Mouse (Mus musculus) myocyte (in vitro differentiated cells): Measurements from ENCODE around the gene Brat1. TPM values are rescaled to one million over a fixed set of nuclear protein-coding genes. Genes with fewer than 3 reads are reported as not detected.

ENCODE experiments used
- H3K27me3 ChIP-seq: one replicate; pipeline ENCODE4 v1.6.1; 2011; ENCODE audit not compliant: control insufficient read depth, insufficient read depth, insufficient read length
- H3K36me3 ChIP-seq: one replicate; pipeline ENCODE4 v1.6.1; 2011; ENCODE audit not compliant: control insufficient read depth, insufficient read depth
- H3K4me2 ChIP-seq: one replicate; pipeline ENCODE4 v1.6.1; 2011; ENCODE audit warnings: low read depth, control low read depth
- H3K4me3 ChIP-seq: one replicate; pipeline ENCODE4 v1.5.1; 2011; ENCODE audit warnings: mild to moderate bottlenecking, control low read depth, moderate library complexity
- H3K79me2 ChIP-seq: one replicate; pipeline ENCODE4 v1.6.1; 2011; ENCODE audit not compliant: control insufficient read depth, insufficient read depth
- H3ac ChIP-seq: one replicate; pipeline ENCODE4 v1.6.1; 2011; ENCODE audit not compliant: control insufficient read depth, insufficient read length
- CEBPB ChIP-seq: IDR thresholded peaks from 2 replicates; pipeline ENCODE4 v1.6.1; 2011; ENCODE audit warnings: mild to moderate bottlenecking, moderate library complexity; ENCODE audit not compliant: poor library complexity, insufficient read depth, severe bottlenecking
- E2F4 ChIP-seq: IDR thresholded peaks from one replicate; pipeline ENCODE4 v1.6.1; 2011; ENCODE audit warnings: mild to moderate bottlenecking, control low read depth, moderate library complexity; ENCODE audit not compliant: insufficient read depth
- MAX ChIP-seq: IDR thresholded peaks from one replicate; pipeline ENCODE4 v1.6.1; 2011; ENCODE audit warnings: low read depth, mild to moderate bottlenecking, control low read depth
- MYOD1 ChIP-seq, 3 experiments: IDR thresholded peaks; one replicate each; pipeline ENCODE4 v1.6.1; 2011; ENCODE audit warnings: control low read depth in 2 of 3, low read depth in 2 of 3, mild to moderate bottlenecking in 2 of 3, moderate library complexity in 1 of 3; ENCODE audit not compliant: insufficient read length in 2 of 3, control insufficient read depth in 1 of 3
- MYOG ChIP-seq, 3 experiments: IDR thresholded peaks; one replicate each; pipeline ENCODE4 v1.6.1; 2011; ENCODE audit warnings: control low read depth in 2 of 3, low read depth in 2 of 3, mild to moderate bottlenecking in 2 of 3; ENCODE audit not compliant: insufficient read length in 2 of 3, control insufficient read depth in 1 of 3, insufficient read depth in 1 of 3
- POLR2A ChIP-seq: IDR thresholded peaks from one replicate; pipeline ENCODE4 v1.6.1; 2011; ENCODE audit warnings: low read depth, mild to moderate bottlenecking, control low read depth, moderate library complexity; ENCODE audit not compliant: insufficient read length
- POLR2AphosphoS2 ChIP-seq: IDR thresholded peaks from one replicate; pipeline ENCODE4 v1.6.1; 2011; ENCODE audit warnings: low read depth, control low read depth; ENCODE audit not compliant: insufficient read length
- REST ChIP-seq: IDR thresholded peaks from one replicate; pipeline ENCODE4 v1.6.1; 2011; ENCODE audit warnings: mild to moderate bottlenecking, control low read depth, moderate library complexity; ENCODE audit not compliant: insufficient read depth, insufficient read length
- SRF ChIP-seq: IDR thresholded peaks from one replicate; pipeline ENCODE4 v1.6.1; 2011; ENCODE audit warnings: low read depth; ENCODE audit not compliant: control insufficient read depth, insufficient read length
- TCF12 ChIP-seq: IDR thresholded peaks from one replicate; pipeline ENCODE4 v1.6.1; 2011; ENCODE audit warnings: mild to moderate bottlenecking, control low read depth; ENCODE audit not compliant: poor library complexity, insufficient read depth, severe bottlenecking
- TCF3 ChIP-seq: IDR thresholded peaks from one replicate; pipeline ENCODE4 v1.6.1; 2011; ENCODE audit warnings: low read depth, control low read depth; ENCODE audit not compliant: insufficient read length
- USF1 ChIP-seq: IDR thresholded peaks from one replicate; pipeline ENCODE4 v1.6.1; 2011; ENCODE audit warnings: low read depth, mild to moderate bottlenecking, control low read depth, moderate library complexity
- polyA plus RNA-seq: library from polyadenylated mRNA; unstranded; fragments of >200 nt; fragmentation: generic; extraction: Trizol; gene quantifications from one replicate; pipeline ENCODE4 v1.2.1, GENCODE M21; 2012; ENCODE audit warnings: missing spikeins

Gene Brat1
- polyA plus RNA-seq, 1 experiment: 14.2 TPM

- H3K4me2 ChIP-seq: peak overlapping the region; percentile 97
- peak overlapping the region; percentile 71 for H3K4me3 ChIP-seq
- TF ChIP-seq MYOD1 (IDR thresholded peaks at IDR 0.05; ENCODE audit: control insufficient read depth in 1 of 3, insufficient read length in 2 of 3, low read depth in 2 of 3) (peak in 2 of 3 experiments; percentile 34 to 37), SRF (no peak)
- H3K79me2 ChIP-seq: no peaks in the 10 kb centered on the region
- peak overlapping the region; percentile 18 for H3ac ChIP-seq
- no peaks in the 10 kb centered on the region for H3K27me3 ChIP-seq
- peaks cover 5% of the 10 kb centered on the region for H3K36me3 ChIP-seq
These were observed 825 bp downstream of the Brat1 start for GRCm38 (mm10) chr5:140705501-140706171.

- TF ChIP-seq MYOD1 (IDR thresholded peaks at IDR 0.05; ENCODE audit: control insufficient read depth in 1 of 3, insufficient read length in 2 of 3, low read depth in 2 of 3) (no peak), TCF3 (no peak)
- H3K36me3 ChIP-seq: peaks cover 9% of the 10 kb centered on the region
These were observed 5.5 kb downstream of the Brat1 start for GRCm38 (mm10) chr5:140710315-140710714.

GRCm38 (mm10) chr5:140711040-140711439 lies 6.2 kb downstream of the Brat1 start:
- no peak overlapping the region for H3K4me2 ChIP-seq
- no peak overlapping the region for H3K4me3 ChIP-seq
- H3ac ChIP-seq: no peak overlapping the region
- peaks cover 9% of the 10 kb centered on the region for H3K36me3 ChIP-seq
- no peaks in the 10 kb centered on the region for H3K79me2 ChIP-seq
- H3K27me3 ChIP-seq: no peaks in the 10 kb centered on the region
- TF ChIP-seq E2F4 (no peak), USF1 (no peak), SRF (no peak), POLR2AphosphoS2 (no peak), TCF3 (no peak), MYOD1 (IDR thresholded peaks at IDR 0.05; ENCODE audit: control insufficient read depth in 1 of 3, insufficient read length in 2 of 3, low read depth in 2 of 3) (no peak), POLR2A (no peak), MAX (no peak), MYOG (IDR thresholded peaks at IDR 0.05; ENCODE audit: control insufficient read depth in 1 of 3, insufficient read depth in 1 of 3, insufficient read length in 2 of 3, low read depth in 2 of 3) (no peak), CEBPB (no peak), TCF12 (no peak), REST (no peak)

More at GRCm38 (mm10) chr5:140710315-140710714, 5.5 kb downstream of the Brat1 start:
- Histone ChIP-seq H3K4me3 (no peak overlapping the region), H3K4me2 (no peak overlapping the region), H3ac (no peak overlapping the region), H3K27me3 (no peaks in the 10 kb centered on the region), H3K79me2 (no peaks in the 10 kb centered on the region)

DNA sequence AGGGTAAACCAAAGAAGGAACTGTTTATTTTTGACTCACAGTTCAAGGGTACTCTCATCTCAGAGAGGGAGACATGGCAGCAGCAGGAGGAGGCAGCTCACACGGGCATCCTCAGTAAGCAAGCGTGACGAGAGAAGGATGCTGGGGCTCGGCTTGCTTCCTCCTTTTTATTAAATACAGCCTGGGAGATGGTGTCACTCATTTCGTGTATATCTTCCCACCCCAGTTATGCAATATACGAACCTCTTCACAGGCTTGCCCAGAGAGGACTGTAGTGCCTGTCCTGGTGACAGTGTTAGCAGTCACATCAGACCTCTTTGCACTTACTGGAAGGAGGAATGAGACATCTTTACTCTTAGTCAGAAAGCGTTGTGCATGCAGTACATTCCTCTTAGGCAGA lies 16.0 kb downstream of the Brat1 start:
- H3K36me3 ChIP-seq: no peaks in the 10 kb centered on the region

GRCm38 (mm10) chr5:140722121-140722520 lies 17.3 kb downstream of the Brat1 start:
- H3K79me2 ChIP-seq: no peaks in the 10 kb centered on the region
- no peak overlapping the region for H3K4me3 ChIP-seq
- no peak overlapping the region for H3K4me2 ChIP-seq
- TF ChIP-seq MYOD1 (IDR thresholded peaks at IDR 0.05; ENCODE audit: control insufficient read depth in 1 of 3, insufficient read length in 2 of 3, low read depth in 2 of 3) (no peak), E2F4 (no peak), POLR2A (no peak), POLR2AphosphoS2 (no peak), TCF3 (no peak), CEBPB (no peak), TCF12 (no peak), SRF (no peak), USF1 (no peak)
- H3K27me3 ChIP-seq: peaks cover 21% of the 10 kb centered on the region
- H3ac ChIP-seq: no peak overlapping the region
- H3K36me3 ChIP-seq: no peaks in the 10 kb centered on the region

More for the DNA sequence above, 16.0 kb downstream of the Brat1 start:
- no peak overlapping the region for H3ac ChIP-seq
- peaks cover 21% of the 10 kb centered on the region for H3K27me3 ChIP-seq
- H3K4me2 ChIP-seq: no peak overlapping the region
- H3K79me2 ChIP-seq: no peaks in the 10 kb centered on the region
- H3K4me3 ChIP-seq: no peak overlapping the region
- TF ChIP-seq CEBPB (no peak), MYOG (IDR thresholded peaks at IDR 0.05; ENCODE audit: control insufficient read depth in 1 of 3, insufficient read depth in 1 of 3, insufficient read length in 2 of 3, low read depth in 2 of 3) (no peak), SRF (no peak), E2F4 (no peak), REST (no peak), TCF3 (no peak), MAX (no peak), POLR2AphosphoS2 (no peak), POLR2A (no peak), TCF12 (no peak), USF1 (no peak), MYOD1 (IDR thresholded peaks at IDR 0.05; ENCODE audit: control insufficient read depth in 1 of 3, insufficient read length in 2 of 3, low read depth in 2 of 3) (no peak)
